Mouse (Mus musculus) mouse trophoblast stem cell (cell line): ENCODE measurements around the gene Tomm22.
"Not testable (repeated sequence)": the region's sequence is repeated elsewhere in the genome, so short reads cannot be mapped to it uniquely, and the experiment has no call there.

Source experiments
- in situ Hi-C, 2 experiments: fragments of 300-500 bp; cut with MseI, MboI; formaldehyde crosslinking; loops; 2 replicates in 1 of 2; 3 replicates in 1 of 2; pipeline ENCODE4 v1.15.1; 2025

The Tomm22 gene

DNA sequence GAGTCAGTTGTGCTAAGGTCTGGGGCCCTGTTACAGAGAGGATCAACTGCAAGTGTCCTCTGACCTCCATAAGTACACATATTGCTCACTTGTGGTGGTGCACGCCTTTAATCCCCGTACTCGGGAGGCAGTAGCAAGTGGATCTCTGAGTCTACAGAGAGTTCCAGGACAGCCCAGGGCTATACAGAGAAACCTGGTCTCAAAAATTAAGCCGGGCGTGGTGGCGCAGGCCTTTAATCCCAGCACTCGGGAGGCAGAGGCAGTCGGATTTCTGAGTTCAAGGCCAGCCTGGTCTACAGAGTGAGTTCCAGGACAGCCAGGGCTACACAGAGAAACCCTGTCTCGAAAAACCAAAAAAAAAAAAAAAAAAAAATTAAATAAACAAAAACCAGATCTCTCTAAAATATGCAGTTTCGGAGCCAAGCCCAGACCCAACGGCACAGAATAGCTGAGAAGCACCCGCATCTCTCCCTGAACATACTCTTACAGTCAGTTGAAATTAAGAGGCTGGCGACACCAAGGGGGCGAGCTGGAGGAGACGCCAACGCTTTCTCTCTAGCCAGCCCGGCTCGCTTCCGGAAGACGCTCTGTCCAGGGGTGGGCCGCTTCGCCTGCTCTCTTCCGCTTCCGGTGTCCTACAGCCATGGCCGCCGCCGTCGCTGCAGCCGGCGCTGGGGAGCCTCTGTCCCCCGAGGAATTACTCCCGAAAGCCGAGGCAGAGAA is at the start of gene Tomm22:
Tomm22 (plus strand) TSS at position 613 of the 723 bp plus-strand sequence.
- in situ Hi-C loops: no loop called here

DNA sequence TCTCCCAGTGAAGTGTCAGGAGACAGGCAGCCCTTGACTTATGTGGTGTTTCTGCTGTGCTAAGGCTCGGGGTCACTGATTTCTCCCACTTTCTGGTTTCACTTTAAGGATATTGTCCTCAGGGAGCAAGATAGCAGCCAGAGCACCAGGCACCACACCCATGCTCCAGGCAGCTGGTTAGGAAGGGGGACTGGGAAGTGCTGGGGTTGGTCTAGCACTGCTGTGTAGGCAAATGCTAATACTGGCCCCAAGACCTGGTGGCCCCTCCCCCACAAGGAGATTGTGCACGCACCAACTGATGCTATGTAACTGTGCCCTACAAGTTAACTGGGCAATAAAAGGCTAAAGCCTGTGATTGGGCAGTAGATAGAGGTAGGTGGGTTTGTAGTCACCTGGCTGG is 40.2 kb upstream of the Tomm22 start:
- in situ Hi-C loops: no loop called here

DNA sequence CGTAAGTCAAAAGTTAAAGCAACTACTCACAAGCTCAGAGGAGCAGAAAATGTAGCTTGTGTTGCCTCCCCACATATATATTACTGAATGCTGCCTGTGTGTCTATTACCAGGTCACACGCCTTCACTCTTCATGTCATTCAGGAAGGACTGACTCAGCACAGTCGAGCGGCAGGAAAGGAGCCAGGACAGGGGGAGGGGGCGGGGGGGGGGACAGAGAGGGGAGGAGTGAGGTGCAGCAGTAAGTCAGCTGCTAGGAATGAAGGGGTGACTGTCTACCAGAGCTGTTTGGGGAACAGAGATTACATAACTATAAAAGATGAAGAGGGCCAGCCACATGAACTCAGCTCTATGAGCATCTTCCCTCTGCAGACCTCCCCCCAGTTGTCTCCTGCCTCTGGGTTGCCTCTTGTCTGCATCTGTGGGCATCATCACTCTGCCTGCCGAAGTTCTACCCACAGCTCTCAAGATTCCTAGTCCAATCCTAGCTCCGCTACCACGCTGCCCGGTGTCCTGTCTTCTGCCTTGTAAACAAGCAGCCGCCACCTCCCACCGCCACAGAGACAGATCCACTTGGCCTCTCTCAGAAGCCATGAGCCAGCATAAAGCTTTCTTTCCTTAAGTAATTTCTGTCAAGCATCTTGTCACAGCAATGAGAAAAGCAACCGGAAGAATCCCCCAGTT is 29.4 kb upstream of the Tomm22 start:
- in situ Hi-C loops: loop anchor here in 1 of 2 experiments (10.0 kb wide), 1 partner anchor 166 kb away; no protein-coding TSS in a partner anchor

DNA sequence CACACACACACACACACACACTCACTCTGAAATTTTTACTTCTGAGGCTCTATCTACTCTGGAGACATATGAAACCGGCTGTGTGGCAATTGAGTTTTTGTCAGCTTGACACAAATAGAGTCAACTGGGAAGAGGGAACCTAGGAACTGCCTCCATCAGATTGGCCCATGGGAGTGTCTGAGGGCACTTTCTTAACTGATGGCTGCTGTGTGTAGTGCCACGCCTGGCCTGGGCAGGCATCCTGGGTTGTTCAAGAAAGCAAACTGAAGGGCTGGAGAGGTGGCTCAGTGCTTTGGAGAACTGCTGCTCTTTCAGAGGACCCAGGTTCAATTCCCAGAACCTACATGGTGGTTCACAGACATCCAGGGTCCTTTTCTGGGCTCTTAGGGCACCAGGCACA is 25.2 kb upstream of the Tomm22 start:
- in situ Hi-C loops: loop anchor here in 1 of 2 experiments (10.0 kb wide), 1 partner anchor 171 kb away; no protein-coding TSS in a partner anchor

GRCm38 (mm10) chr15:79648130-79648529 is 22.5 kb upstream of the Tomm22 start:
- in situ Hi-C loops: loop anchor here in 1 of 2 experiments (10.0 kb wide), 1 partner anchor 173 kb away; no protein-coding TSS in a partner anchor

DNA sequence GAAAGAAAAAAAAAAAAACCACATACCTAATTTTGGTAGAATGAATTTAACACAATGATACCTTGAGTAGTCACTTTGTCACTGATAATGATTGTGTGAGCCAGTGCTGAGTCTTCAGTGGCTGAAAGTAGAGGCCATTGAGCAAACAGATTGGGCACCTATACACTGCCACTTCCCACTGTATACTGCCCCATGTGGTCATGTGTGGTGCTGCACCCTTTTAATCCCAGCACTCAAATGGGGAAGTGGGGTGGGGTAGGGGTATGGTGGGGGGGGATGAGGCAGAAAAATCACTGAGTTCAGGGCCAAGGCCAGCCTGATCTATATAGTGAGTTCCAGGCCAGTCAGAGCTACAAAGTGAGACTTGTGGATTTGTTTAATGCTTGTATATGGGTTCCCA is 20.1 kb upstream of the Tomm22 start:
- in situ Hi-C loops: loop anchor here in 1 of 2 experiments (10.0 kb wide), 1 partner anchor 236 kb away; no protein-coding TSS in a partner anchor

DNA sequence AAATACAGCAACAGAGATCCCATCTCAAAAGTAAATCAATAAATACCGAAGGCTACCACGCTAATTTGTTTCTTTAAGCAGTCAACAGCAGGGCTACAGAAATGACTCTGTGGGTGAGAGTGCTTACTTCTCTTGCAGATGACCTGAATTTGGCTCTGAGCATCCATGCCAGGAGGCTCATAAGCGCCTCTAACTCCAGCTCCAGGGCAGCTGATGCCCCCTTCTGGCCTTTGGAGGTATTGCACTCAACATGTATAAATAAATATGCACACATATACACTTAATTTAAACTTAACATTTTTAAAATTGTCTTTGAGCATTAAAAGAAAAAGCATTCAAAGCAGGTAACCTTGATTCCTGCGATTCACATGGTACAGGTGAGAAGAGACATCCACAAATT is 19.2 kb upstream of the Tomm22 start:
- in situ Hi-C loops: loop anchor here in 1 of 2 experiments (10.0 kb wide), 1 partner anchor 237 kb away; no protein-coding TSS in a partner anchor

- in situ Hi-C loops: loop anchor here in 1 of 2 experiments (10.0 kb wide), 1 partner anchor 242 kb away; no protein-coding TSS in a partner anchor
Measured at GRCm38 (mm10) chr15:79656451-79656850, 14.2 kb upstream of the Tomm22 start.

- in situ Hi-C loops: loop anchor here in 1 of 2 experiments (10.0 kb wide), 1 partner anchor 243 kb away; no protein-coding TSS in a partner anchor
Measured at GRCm38 (mm10) chr15:79657837-79658530, 12.7 kb upstream of the Tomm22 start.

DNA sequence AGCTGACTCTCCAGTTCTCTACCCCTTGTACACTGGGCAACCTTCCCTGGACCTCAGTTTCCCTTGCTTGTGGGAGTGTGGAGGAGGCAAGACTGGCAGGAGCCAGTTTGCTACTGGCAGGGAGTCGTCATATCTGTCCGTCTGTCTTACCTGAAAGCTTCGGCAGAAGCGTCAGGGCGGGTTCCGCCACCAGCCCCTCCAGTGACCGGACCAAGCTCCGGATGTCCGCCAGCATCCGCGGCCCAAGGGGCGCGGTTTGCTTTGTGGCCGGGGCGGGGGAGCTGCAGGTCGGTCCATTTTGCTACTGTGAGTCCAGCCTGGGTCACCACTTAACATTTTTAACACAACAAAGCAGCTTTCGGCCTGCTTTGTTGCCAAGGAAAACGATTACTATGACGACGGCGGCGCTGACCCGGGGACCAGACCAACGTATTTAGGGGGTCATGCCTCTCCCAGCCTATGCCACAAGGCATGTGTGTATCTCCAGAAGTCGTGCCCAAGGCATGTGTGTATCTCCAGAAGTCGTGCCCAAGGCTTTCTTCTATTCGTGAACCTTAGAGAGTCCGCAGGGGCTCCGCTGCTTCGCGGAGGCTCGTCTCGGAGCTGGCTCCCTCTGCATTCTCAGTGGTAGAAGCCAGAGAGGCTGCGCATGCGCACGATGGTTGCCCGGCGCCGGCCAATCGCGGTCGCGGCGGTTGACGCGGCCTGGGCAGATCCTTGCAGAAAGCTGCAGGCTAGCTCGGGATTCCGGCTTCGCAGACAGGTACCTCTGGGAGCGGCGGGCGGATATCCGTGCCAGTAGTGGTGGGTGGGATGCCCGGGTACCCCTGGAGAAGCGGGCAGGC is 11.9 kb upstream of the Tomm22 start, which contains the start of the genes Fam227a and Cby1:
Fam227a (minus strand) TSS at position 426 of the 845 bp plus-strand sequence.
Cby1 (plus strand) TSS at position 669 of the 845 bp plus-strand sequence.
- in situ Hi-C loops: loop anchor here in 1 of 2 experiments (10.0 kb wide), 1 partner anchor 244 kb away; no protein-coding TSS in a partner anchor

DNA sequence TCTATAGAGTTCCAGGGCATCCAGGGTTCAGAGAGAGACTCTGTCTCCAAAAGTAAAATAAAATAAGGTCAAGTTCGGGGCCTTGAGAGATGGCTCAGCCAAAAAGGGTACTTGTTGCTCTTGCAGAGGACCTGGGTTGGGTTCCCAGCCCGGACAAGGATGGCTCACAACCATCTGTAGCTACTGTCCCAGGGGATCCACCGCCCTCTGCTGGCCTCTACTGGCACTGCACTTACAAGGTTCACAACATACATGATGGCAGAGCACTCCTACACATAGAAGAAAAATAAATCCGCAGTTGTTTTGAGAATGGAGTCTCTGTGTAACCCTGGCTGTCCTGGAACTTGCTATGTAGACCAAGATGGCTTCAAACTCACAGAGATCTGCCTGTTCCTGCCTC is 8.8 kb upstream of the Tomm22 start:
- in situ Hi-C loops: no loop called here

DNA sequence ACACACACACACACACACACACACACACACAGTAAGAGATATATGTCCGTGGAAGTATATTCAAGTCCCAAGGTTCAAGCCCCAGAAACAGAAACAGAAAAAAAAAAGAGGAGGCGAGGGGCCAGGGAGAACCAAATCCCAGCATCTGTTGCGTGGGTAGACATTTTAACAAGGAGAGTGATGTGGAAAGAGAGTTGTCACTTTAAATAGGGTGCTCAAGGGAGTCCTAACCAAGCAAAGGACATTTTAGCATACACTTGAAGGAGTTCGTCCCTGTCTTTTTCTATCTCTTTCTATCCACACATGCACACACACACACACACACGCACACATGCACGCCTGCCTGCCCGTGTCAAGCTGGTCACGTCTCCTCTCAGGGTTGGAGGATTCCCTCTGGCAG is 6.0 kb upstream of the Tomm22 start:
- in situ Hi-C loops: no loop called here

GRCm38 (mm10) chr15:79669195-79669594 is 1.5 kb upstream of the Tomm22 start:
- in situ Hi-C loops: no loop called here

DNA sequence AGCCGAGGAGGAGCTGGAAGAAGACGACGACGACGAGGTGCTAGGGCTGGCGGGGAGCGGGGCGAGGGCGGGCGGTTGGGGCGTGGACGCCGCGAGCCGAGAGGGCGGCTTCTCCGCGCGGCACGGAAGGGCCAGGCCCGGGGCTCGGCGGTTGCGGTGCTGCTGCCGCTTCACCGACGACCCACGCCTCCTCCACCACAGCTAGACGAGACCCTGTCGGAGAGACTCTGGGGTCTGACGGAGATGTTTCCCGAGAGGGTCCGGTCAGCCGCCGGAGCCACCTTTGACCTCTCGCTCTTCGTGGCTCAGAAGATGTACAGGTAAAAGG is 275 bp downstream of the Tomm22 start:
- in situ Hi-C loops: no loop called here

DNA sequence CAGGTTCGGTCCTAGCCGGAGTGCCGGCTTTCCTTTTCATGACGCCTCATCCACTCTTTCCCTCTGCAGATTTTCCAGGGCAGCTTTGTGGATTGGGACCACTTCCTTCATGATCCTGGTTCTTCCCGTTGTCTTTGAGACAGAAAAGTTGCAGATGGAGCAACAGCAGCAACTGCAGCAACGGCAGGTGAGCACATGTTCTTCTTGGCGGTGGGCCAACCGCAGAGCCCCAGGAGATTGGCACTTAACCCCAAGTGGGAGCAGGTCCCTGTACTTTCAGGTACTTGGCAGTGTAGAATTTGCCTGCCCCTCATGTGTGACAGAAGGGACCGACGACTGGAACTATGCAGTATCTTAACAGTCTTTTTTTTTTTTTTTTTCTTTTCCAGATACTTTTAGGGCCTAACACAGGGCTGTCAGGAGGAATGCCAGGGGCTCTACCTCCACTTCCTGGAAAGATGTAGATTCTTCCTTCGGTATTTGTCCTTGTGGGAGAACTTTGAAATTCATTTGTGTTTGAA is 1.2 kb downstream of the Tomm22 start:
- in situ Hi-C loops: not testable (repeated sequence)

- in situ Hi-C loops: no loop called here
Measured at GRCm38 (mm10) chr15:79677936-79678335, 7.3 kb downstream of the Tomm22 start.

DNA sequence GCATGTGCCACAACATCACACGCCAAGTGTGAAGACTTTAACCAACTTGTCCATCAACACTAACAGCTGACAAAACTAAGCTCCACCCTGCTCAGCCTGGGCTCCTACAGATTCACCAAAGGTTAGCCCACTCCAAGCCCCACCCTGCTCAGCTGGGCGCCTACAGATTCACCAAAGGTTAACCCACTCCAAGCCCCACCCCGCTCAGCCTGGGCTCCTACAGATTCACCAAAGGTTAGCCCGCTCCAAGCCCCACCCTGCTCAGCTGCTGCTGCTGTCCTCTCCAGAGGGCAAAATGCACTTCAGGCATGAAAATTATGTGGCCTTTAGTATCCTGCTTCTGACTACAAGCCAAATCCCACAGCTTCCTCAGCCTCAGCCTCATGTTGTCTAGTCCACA is 11.3 kb downstream of the Tomm22 start:
- in situ Hi-C loops: no loop called here

DNA sequence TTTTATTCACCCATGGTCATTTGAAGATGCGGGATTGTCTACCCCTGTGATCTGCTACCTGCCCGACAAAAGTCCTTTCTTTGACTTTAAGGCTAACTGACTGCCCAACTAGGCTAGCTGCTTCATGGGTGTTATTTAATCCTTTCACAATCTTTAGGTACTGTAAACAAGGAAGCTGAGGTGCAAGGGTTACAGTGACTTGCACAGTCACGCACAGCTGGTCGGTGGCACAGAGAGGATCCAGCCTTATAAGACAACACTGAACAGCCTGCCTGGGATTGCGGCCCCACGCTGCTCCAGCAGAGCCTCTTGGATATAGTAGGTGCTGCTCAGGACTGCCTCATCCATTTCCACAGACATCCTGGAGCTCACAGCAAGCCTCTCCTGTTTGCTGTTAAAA is 12.5 kb downstream of the Tomm22 start:
- in situ Hi-C loops: no loop called here

DNA sequence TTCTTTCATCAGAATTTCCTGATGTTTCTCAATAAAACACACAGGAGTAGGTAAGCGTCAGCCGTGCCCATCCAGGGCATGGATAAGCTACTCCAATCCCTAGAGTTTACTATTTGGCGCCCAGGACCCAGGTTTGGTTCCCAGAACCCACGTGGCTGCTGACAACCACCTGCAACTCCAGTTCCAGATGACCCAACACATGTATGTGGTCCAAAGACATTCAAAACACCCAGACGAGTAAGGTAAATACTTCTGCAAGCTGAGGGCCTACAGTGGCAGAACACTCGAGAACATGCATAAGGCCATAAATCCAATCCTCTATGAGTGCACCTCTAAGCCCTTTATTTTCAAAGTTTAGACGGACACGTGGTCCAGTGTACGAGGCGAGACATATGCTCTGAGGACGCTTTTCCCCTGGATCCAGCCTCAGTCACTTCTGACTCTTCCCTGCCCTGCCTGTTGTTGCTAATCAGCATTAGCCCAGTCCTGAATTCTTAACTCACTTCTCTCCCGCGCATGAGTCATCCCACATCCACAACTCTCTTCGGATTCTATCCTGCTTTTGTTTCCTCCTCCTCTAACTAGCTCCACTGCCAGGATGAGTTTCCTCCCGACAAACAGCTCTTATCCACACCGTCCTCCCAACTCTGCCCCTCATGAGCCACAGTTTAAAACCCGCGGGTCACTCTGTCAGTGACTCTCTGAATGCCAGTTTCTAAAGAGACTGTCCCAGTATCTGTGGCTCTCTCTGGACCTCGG is 13.2 kb downstream of the Tomm22 start:
- in situ Hi-C loops: no loop called here

- in situ Hi-C loops: no loop called here
Measured at GRCm38 (mm10) chr15:79684616-79685015, 14.0 kb downstream of the Tomm22 start.
